Mouse (Mus musculus): ENCODE measurements around the gene Nlrp2.

The Nlrp2 gene

GRCm38 (mm10) chr7:5350935-5351334 lies at the start of gene Nlrp2:
Gene Nlrp2 (minus strand): TSS chr7:5351035.
- DNase-seq, result no peak

GRCm38 (mm10) chr7:5366724-5367123 lies 15.9 kb upstream of the Nlrp2 start:
- DNase-seq, result no peak

- no peak for DNase-seq
These were observed 12.8 kb upstream of the Nlrp2 start for GRCm38 (mm10) chr7:5363599-5363998.

GRCm38 (mm10) chr7:5350237-5350636 lies 598 bp downstream of the Nlrp2 start, which contains the start of gene Gm5065:
Gene Gm5065 (plus strand): TSS chr7:5350537.
- no peak for DNase-seq

GRCm38 (mm10) chr7:5327511-5327910 lies 23.3 kb downstream of the Nlrp2 start:
- DNase-seq, result no peak

- DNase-seq, result no peak
These were observed 62.6 kb downstream of the Nlrp2 start for GRCm38 (mm10) chr7:5288281-5288680.

GRCm38 (mm10) chr7:5263051-5263450 lies 87.8 kb downstream of the Nlrp2 start:
- no peak for DNase-seq

Data from cerebellum, postnatal 10 days (tissue).